In the genomic region with DNA sequence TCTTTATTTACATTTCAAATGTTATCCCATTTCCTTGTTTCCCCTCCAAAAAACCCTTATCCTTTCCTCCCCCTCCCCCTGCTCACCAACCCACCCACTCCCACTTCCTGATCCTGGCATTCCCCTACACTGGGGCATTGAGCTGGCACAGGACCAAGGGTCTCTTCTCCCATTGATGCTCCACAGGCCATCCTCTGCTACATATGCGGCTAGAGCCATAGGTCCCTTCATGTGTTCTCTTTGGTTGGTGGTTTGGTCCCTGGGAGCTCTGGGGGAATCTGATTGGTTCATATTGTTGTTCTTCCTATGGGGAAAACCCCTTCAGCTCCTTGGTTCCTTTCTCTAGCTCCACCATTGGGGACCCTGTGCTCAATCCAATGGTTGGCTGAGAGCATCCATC, we compare ENCODE assay signal across 27 mouse cellular contexts.
"Had no signal": no experiment of that assay in that cellular context is flagged by ENCODE, and none has a peak within 500 bp of the region (broad histone marks: within the 10 kb centered on the region; RNA-seq: fewer than 3 reads in every experiment).

No protein-coding gene starts in this region.

- DNase-seq: cerebellum, adult 2 months; cerebellum, adult 8-10 months; cerebellum, adult 9-10 months; cerebellum, adult 9-11 months; cerebellum, postnatal 10 days; cerebellum, postnatal 14 days; cerebellum, postnatal 25 days; cerebellum, postnatal 36 days; embryo, embryonic 11 days; forebrain, postnatal 0 days; gastrocnemius, adult 2 months; gastrocnemius, postnatal 10 days; gastrocnemius, postnatal 14 days; gastrocnemius, postnatal 25 days; gastrocnemius, postnatal 36 days; heart, adult 2 months had no signal

- H3K4me1 ChIP-seq: embryonic facial prominence, embryonic 12.5 days; embryonic facial prominence, embryonic 15.5 days; forebrain, embryonic 12.5 days; forebrain, embryonic 13.5 days; forebrain, embryonic 15.5 days had no signal

- H3K4me2 ChIP-seq: embryonic facial prominence, embryonic 12.5 days; embryonic facial prominence, embryonic 13.5 days; embryonic facial prominence, embryonic 15.5 days; forebrain, embryonic 12.5 days; forebrain, embryonic 13.5 days; forebrain, embryonic 15.5 days had no signal

- H3K36me3 ChIP-seq: embryonic facial prominence, embryonic 10.5 days; embryonic facial prominence, embryonic 12.5 days; embryonic facial prominence, embryonic 13.5 days; embryonic facial prominence, embryonic 15.5 days; forebrain, embryonic 10.5 days; forebrain, embryonic 12.5 days; forebrain, embryonic 15.5 days had no signal

- H3K27ac ChIP-seq: embryonic facial prominence, embryonic 10.5 days; embryonic facial prominence, embryonic 12.5 days; embryonic facial prominence, embryonic 13.5 days; embryonic facial prominence, embryonic 15.5 days; forebrain, embryonic 10.5 days; forebrain, embryonic 12.5 days; forebrain, embryonic 13.5 days; forebrain, embryonic 15.5 days; gastrocnemius, adult 2 months; heart, adult 2 months had no signal

- ATAC-seq: forebrain, embryonic 13.5 days; forebrain, embryonic 14.5 days; forebrain, embryonic 15.5 days; forebrain, embryonic 16.5 days; forebrain, postnatal 0 days had no signal

- H3K9me3 ChIP-seq: embryonic facial prominence, embryonic 10.5 days; embryonic facial prominence, embryonic 12.5 days; embryonic facial prominence, embryonic 13.5 days; embryonic facial prominence, embryonic 15.5 days; forebrain, embryonic 10.5 days; forebrain, embryonic 12.5 days; forebrain, embryonic 13.5 days; forebrain, embryonic 15.5 days had no signal

- H3K9ac ChIP-seq: embryonic facial prominence, embryonic 12.5 days; embryonic facial prominence, embryonic 13.5 days; embryonic facial prominence, embryonic 15.5 days; forebrain, embryonic 12.5 days; forebrain, embryonic 13.5 days; forebrain, embryonic 15.5 days; forebrain, postnatal 0 days had no signal

- H3K27me3 ChIP-seq: embryonic facial prominence, embryonic 12.5 days; embryonic facial prominence, embryonic 13.5 days; embryonic facial prominence, embryonic 15.5 days; forebrain, embryonic 12.5 days; forebrain, embryonic 13.5 days; forebrain, embryonic 15.5 days had no signal

- H3K4me3 ChIP-seq: embryonic facial prominence, embryonic 10.5 days; embryonic facial prominence, embryonic 12.5 days; embryonic facial prominence, embryonic 13.5 days; embryonic facial prominence, embryonic 15.5 days; erythroblast, embryonic 14.5 days; forebrain, embryonic 10.5 days; forebrain, embryonic 12.5 days; forebrain, embryonic 13.5 days; forebrain, embryonic 15.5 days; gastrocnemius, adult 2 months; heart, adult 2 months had no signal
